Mouse (Mus musculus) stomach, embryonic 16.5 days (tissue): ENCODE results near the gene Tspan2. TPM values are rescaled to one million over a fixed set of nuclear protein-coding genes. Genes with fewer than 3 reads are reported as not detected.

ENCODE experiments used
- ATAC-seq: fragments of 200-750 bp; cut with Nextera tagmentation; 2 replicates; pipeline ENCODE4 v1.8.0; 2017; ENCODE audit warnings: moderate number of reproducible peaks, moderate TSS enrichment; ENCODE audit not compliant: insufficient read depth, low FRiP score
- H3K27ac ChIP-seq: fragments of 300-500 bp; sonication (generic); 2 replicates; pipeline ENCODE4 v1.5.1; 2014; ENCODE audit warnings: low read length
- H3K27me3 ChIP-seq: fragments of 300-500 bp; sonication (generic); 2 replicates; pipeline ENCODE4 v1.6.1; 2014; ENCODE audit warnings: low read length, control low read depth, mixed read lengths; ENCODE audit not compliant: control insufficient read depth, insufficient read depth
- H3K36me3 ChIP-seq: fragments of 300-500 bp; sonication (generic); 2 replicates; pipeline ENCODE4 v1.6.1; 2014; ENCODE audit warnings: low read length; ENCODE audit not compliant: control insufficient read depth, insufficient read depth
- H3K4me1 ChIP-seq: fragments of 300-500 bp; sonication (generic); 2 replicates; pipeline ENCODE4 v1.6.1; 2014; ENCODE audit warnings: low read length, control low read depth, mixed read lengths; ENCODE audit not compliant: control insufficient read depth, insufficient read depth
- H3K4me2 ChIP-seq: fragments of 300-500 bp; sonication (generic); 2 replicates; pipeline ENCODE4 v1.6.1; 2014; ENCODE audit warnings: low read depth, low read length, mixed read lengths
- H3K4me3 ChIP-seq: fragments of 300-500 bp; sonication (generic); replicated peaks from 2 replicates; pipeline ENCODE4 v1.5.1; 2014; ENCODE audit warnings: mild to moderate bottlenecking, low read length
- H3K9ac ChIP-seq: fragments of 300-500 bp; sonication (generic); 2 replicates; pipeline ENCODE4 v1.6.1; 2014; ENCODE audit warnings: low read length
- H3K9me3 ChIP-seq: fragments of 300-500 bp; sonication (generic); replicated peaks from 2 replicates; pipeline ENCODE4 v1.6.1; 2016; ENCODE audit warnings: low read length, control low read depth; ENCODE audit not compliant: control insufficient read depth
- WGBS: fragments of 180-500 bp; shearing (Covaris S2); extraction: QIAGEN DNeasy Blood & Tissue Kit; methylation state at CpG from one replicate; pipeline ENCODE4 v1.1.7; 2014; 5-methylcytosine and 5-hydroxymethylcytosine counted together
- polyA plus RNA-seq: library from polyadenylated mRNA; unstranded; fragments of >200 nt; fragmentation: Nextera tagmentation; extraction: Ambion mirVana; gene quantifications from 2 replicates; pipeline ENCODE4 v1.2.1, GENCODE M21; 2015

Gene Tspan2
- polyA plus RNA-seq, 1 experiment from 2014 or later = 26.3 TPM

- Histone ChIP-seq H3K27me3 (no peaks in the 10 kb centered on the region), H3K4me1 (no peaks in the 10 kb centered on the region), H3K4me3 (no peak overlapping the region), H3K9me3 (no peaks in the 10 kb centered on the region), H3K9ac (no peak overlapping the region), H3K4me2 (no peak overlapping the region), H3K36me3 (no peaks in the 10 kb centered on the region), H3K27ac (no peak overlapping the region)
- WGBS = 67% methylated on average over 9 of the region's 9 CpGs
- ATAC-seq = no peak
Observed at GRCm38 (mm10) chr3:102708599-102708998, 25.7 kb upstream of the Tspan2 start.

- WGBS = 18% methylated on average over 11 of the region's 11 CpGs
- H3K9ac ChIP-seq = peak overlapping the region; percentile 61
- ATAC-seq = peak; percentile 83
- peak overlapping the region; percentile 62 for H3K27ac ChIP-seq
- H3K4me2 ChIP-seq = peak overlapping the region; percentile 52
- H3K9me3 ChIP-seq = no peaks in the 10 kb centered on the region
- peak overlapping the region; percentile 40 for H3K4me3 ChIP-seq
- H3K27me3 ChIP-seq = no peaks in the 10 kb centered on the region
- H3K4me1 ChIP-seq = no peaks in the 10 kb centered on the region
- H3K36me3 ChIP-seq = no peaks in the 10 kb centered on the region
Observed at GRCm38 (mm10) chr3:102715066-102715584, 19.2 kb upstream of the Tspan2 start.

- no peaks in the 10 kb centered on the region for H3K9me3 ChIP-seq
- ATAC-seq = no peak
- 83% methylated on average over 8 of the region's 8 CpGs for WGBS
- H3K4me3 ChIP-seq = no peak overlapping the region
- H3K4me1 ChIP-seq = no peaks in the 10 kb centered on the region
- H3K27ac ChIP-seq = no peak overlapping the region
- no peak overlapping the region for H3K4me2 ChIP-seq
- H3K9ac ChIP-seq = 0 out of 2 replicates have a peak overlapping the region, but pooled peaks have one; percentile 61
- H3K36me3 ChIP-seq = no peaks in the 10 kb centered on the region
- H3K27me3 ChIP-seq = no peaks in the 10 kb centered on the region
Observed at GRCm38 (mm10) chr3:102715839-102716238, 18.5 kb upstream of the Tspan2 start.

- ATAC-seq = no peak
- no peaks in the 10 kb centered on the region for H3K4me1 ChIP-seq
- no peak overlapping the region for H3K27ac ChIP-seq
- H3K4me3 ChIP-seq = no peak overlapping the region
- H3K4me2 ChIP-seq = no peak overlapping the region
- H3K36me3 ChIP-seq = no peaks in the 10 kb centered on the region
- no peaks in the 10 kb centered on the region for H3K9me3 ChIP-seq
- H3K27me3 ChIP-seq = no peaks in the 10 kb centered on the region
- WGBS = 83% methylated on average over 3 of the region's 3 CpGs
- no peak overlapping the region for H3K9ac ChIP-seq
Observed at GRCm38 (mm10) chr3:102717586-102718285, 16.6 kb upstream of the Tspan2 start.

- no peaks in the 10 kb centered on the region for H3K36me3 ChIP-seq
- 66% methylated on average over 4 of the region's 4 CpGs for WGBS
- H3K9ac ChIP-seq = no peak overlapping the region
- H3K27me3 ChIP-seq = no peaks in the 10 kb centered on the region
- H3K27ac ChIP-seq = no peak overlapping the region; the same call in 1 of the 2 replicates
- H3K4me3 ChIP-seq = no peak overlapping the region
- H3K9me3 ChIP-seq = no peaks in the 10 kb centered on the region
- no peak overlapping the region for H3K4me2 ChIP-seq
- no peaks in the 10 kb centered on the region for H3K4me1 ChIP-seq
- no peak for ATAC-seq
Observed at GRCm38 (mm10) chr3:102723154-102723553, 11.2 kb upstream of the Tspan2 start.

- no peak for ATAC-seq
- Histone ChIP-seq H3K36me3 (no peaks in the 10 kb centered on the region), H3K4me1 (no peaks in the 10 kb centered on the region), H3K27me3 (no peaks in the 10 kb centered on the region), H3K4me2 (peak overlapping the region; percentile 14), H3K9me3 (no peaks in the 10 kb centered on the region), H3K9ac (peak overlapping the region; percentile 45; the same call in 1 of the 2 replicates), H3K27ac (no peak overlapping the region; the same call in 1 of the 2 replicates), H3K4me3 (no peak overlapping the region)
- WGBS = 40% methylated on average over 6 of the region's 6 CpGs
Observed at GRCm38 (mm10) chr3:102723841-102724570, 10.3 kb upstream of the Tspan2 start.

GRCm38 (mm10) chr3:102724798-102725459 is 9.4 kb upstream of the Tspan2 start:
- no peaks in the 10 kb centered on the region for H3K9me3 ChIP-seq
- WGBS = 67% methylated on average over 7 of the region's 7 CpGs
- H3K4me2 ChIP-seq = no peak overlapping the region
- no peak overlapping the region for H3K27ac ChIP-seq
- no peaks in the 10 kb centered on the region for H3K36me3 ChIP-seq
- no peaks in the 10 kb centered on the region for H3K27me3 ChIP-seq
- no peaks in the 10 kb centered on the region for H3K4me1 ChIP-seq
- no peak overlapping the region for H3K9ac ChIP-seq
- no peak overlapping the region for H3K4me3 ChIP-seq
- no peak for ATAC-seq

- H3K36me3 ChIP-seq = no peaks in the 10 kb centered on the region
- H3K27ac ChIP-seq = no peak overlapping the region
- WGBS = 47% methylated on average over 5 of the region's 5 CpGs
- H3K27me3 ChIP-seq = no peaks in the 10 kb centered on the region
- peaks cover 6% of the 10 kb centered on the region; the same call in 1 of the 2 replicates for H3K4me1 ChIP-seq
- H3K9me3 ChIP-seq = no peaks in the 10 kb centered on the region
- no peak overlapping the region for H3K9ac ChIP-seq
- H3K4me2 ChIP-seq = no peak overlapping the region
- H3K4me3 ChIP-seq = no peak overlapping the region
- ATAC-seq = no peak
Observed at GRCm38 (mm10) chr3:102729416-102729815, 4.9 kb upstream of the Tspan2 start.

- Histone ChIP-seq H3K9ac (no peak overlapping the region), H3K9me3 (no peaks in the 10 kb centered on the region), H3K27me3 (0 out of 2 replicates have a peak, but pooled peaks cover 2% of the 10 kb centered on the region), H3K4me1 (peaks cover 8% of the 10 kb centered on the region; the same call in 1 of the 2 replicates), H3K4me3 (no peak overlapping the region), H3K4me2 (no peak overlapping the region), H3K27ac (no peak overlapping the region), H3K36me3 (no peaks in the 10 kb centered on the region)
- no peak for ATAC-seq
- WGBS = 68% methylated on average over 3 of the region's 3 CpGs
Observed at GRCm38 (mm10) chr3:102731112-102731511, 3.2 kb upstream of the Tspan2 start.
